Mouse (Mus musculus) ES-Bruce4 (cell line): Measurements from ENCODE around the gene Fam155a. TPM values are rescaled to one million over a fixed set of nuclear protein-coding genes. Genes with fewer than 3 reads are reported as not detected.

Source experiments
- H3K27ac ChIP-seq: 2 replicates; pipeline ENCODE4 v1.5.1; 2012; ENCODE audit warnings: low read length, inconsistent platforms; ENCODE audit not compliant: insufficient read depth
- H3K27me3 ChIP-seq: 2 replicates; pipeline ENCODE4 v1.6.1; 2012; ENCODE audit warnings: mild to moderate bottlenecking, low read length, inconsistent platforms; ENCODE audit not compliant: control insufficient read depth, poor library complexity, insufficient read depth, severe bottlenecking
- H3K36me3 ChIP-seq: 2 replicates; pipeline ENCODE4 v1.6.1; 2012; ENCODE audit warnings: inconsistent platforms, mild to moderate bottlenecking, low read length, moderate library complexity; ENCODE audit not compliant: control insufficient read depth, poor library complexity, insufficient read depth, severe bottlenecking
- H3K4me1 ChIP-seq: one replicate; pipeline ENCODE4 v1.8.1; 2011; ENCODE audit warnings: low read length; ENCODE audit not compliant: control insufficient read depth, insufficient read depth
- H3K4me3 ChIP-seq: 2 replicates; pipeline ENCODE4 v1.5.1; 2011; ENCODE audit warnings: low read depth, mild to moderate bottlenecking, low read length
- H3K9ac ChIP-seq: 2 replicates; pipeline ENCODE4 v1.6.1; 2012; ENCODE audit warnings: low read depth, mild to moderate bottlenecking, inconsistent platforms; ENCODE audit not compliant: poor library complexity, severe bottlenecking
- H3K9me3 ChIP-seq: replicated peaks from 2 replicates; pipeline ENCODE4 v1.6.1; 2012; ENCODE audit warnings: mild to moderate bottlenecking, low read length, inconsistent platforms; ENCODE audit not compliant: control insufficient read depth, poor library complexity, insufficient read depth, severe bottlenecking
- CTCF ChIP-seq: IDR thresholded peaks from one replicate; pipeline ENCODE4 v1.8.1; 2011; ENCODE audit warnings: low read depth, low read length
- EP300 ChIP-seq: IDR thresholded peaks from 2 replicates; pipeline ENCODE4 v1.6.1; 2011; ENCODE audit warnings: low read depth, low read length; ENCODE audit not compliant: insufficient read depth
- POLR2A ChIP-seq: IDR thresholded peaks from one replicate; pipeline ENCODE4 v1.8.1; 2011; ENCODE audit warnings: low read length; ENCODE audit not compliant: insufficient read depth
- polyA plus RNA-seq: library from polyadenylated mRNA; stranded (reverse); fragments of >200 nt; gene quantifications from 2 replicates; pipeline ENCODE4 v1.2.4, GENCODE M21; 2011; ENCODE audit warnings: low read depth; ENCODE audit not compliant: missing spikeins, insufficient read depth, insufficient read length

The Fam155a gene
- polyA plus RNA-seq, 1 experiment, result not detected

- no peak overlapping the region for H3K9ac ChIP-seq
- H3K9me3 ChIP-seq, result no peaks in the 10 kb centered on the region; the same call in 1 of the 2 replicates
- TF ChIP-seq EP300, result no peak
- TF ChIP-seq POLR2A, result no peak
- no peak for TF ChIP-seq CTCF
- H3K27me3 ChIP-seq, result no peaks in the 10 kb centered on the region; the same call in 1 of the 2 replicates
- no peak overlapping the region for H3K27ac ChIP-seq
- no peaks in the 10 kb centered on the region for H3K4me1 ChIP-seq
- H3K36me3 ChIP-seq, result no peaks in the 10 kb centered on the region
- H3K4me3 ChIP-seq, result no peak overlapping the region
These were observed 224.5 kb downstream of the Fam155a start for GRCm38 (mm10) chr8:9546429-9546828.

- Histone ChIP-seq H3K9me3 (no peaks in the 10 kb centered on the region; the same call in 1 of the 2 replicates), H3K4me1 (no peaks in the 10 kb centered on the region), H3K9ac (no peak overlapping the region), H3K27ac (no peak overlapping the region), H3K4me3 (no peak overlapping the region), H3K27me3 (no peaks in the 10 kb centered on the region; the same call in 1 of the 2 replicates), H3K36me3 (no peaks in the 10 kb centered on the region)
- TF ChIP-seq CTCF (no peak), POLR2A (no peak), EP300 (no peak)
These were observed 225.3 kb downstream of the Fam155a start for GRCm38 (mm10) chr8:9545665-9546064.

- no peaks in the 10 kb centered on the region for H3K27me3 ChIP-seq
- TF ChIP-seq POLR2A, result no peak
- TF ChIP-seq EP300, result no peak
- no peak for TF ChIP-seq CTCF
- no peaks in the 10 kb centered on the region for H3K36me3 ChIP-seq
- H3K4me1 ChIP-seq, result no peaks in the 10 kb centered on the region
- no peak overlapping the region for H3K9ac ChIP-seq
- H3K9me3 ChIP-seq, result no peaks in the 10 kb centered on the region
- no peak overlapping the region for H3K27ac ChIP-seq
- no peak overlapping the region for H3K4me3 ChIP-seq
These were observed 235.1 kb downstream of the Fam155a start for GRCm38 (mm10) chr8:9535730-9536372.

- H3K27me3 ChIP-seq, result no peaks in the 10 kb centered on the region
- H3K9ac ChIP-seq, result no peak overlapping the region
- no peak for TF ChIP-seq POLR2A
- TF ChIP-seq CTCF, result no peak
- no peak for TF ChIP-seq EP300
- no peaks in the 10 kb centered on the region for H3K4me1 ChIP-seq
- H3K4me3 ChIP-seq, result no peak overlapping the region
- no peak overlapping the region for H3K27ac ChIP-seq
- no peaks in the 10 kb centered on the region for H3K36me3 ChIP-seq
- H3K9me3 ChIP-seq, result no peaks in the 10 kb centered on the region
These were observed 244.4 kb downstream of the Fam155a start for GRCm38 (mm10) chr8:9526515-9526914.

- Histone ChIP-seq H3K9me3 (0 out of 2 replicates have a peak, but pooled peaks cover 5% of the 10 kb centered on the region), H3K27ac (no peak overlapping the region), H3K27me3 (no peaks in the 10 kb centered on the region), H3K4me1 (no peaks in the 10 kb centered on the region), H3K9ac (no peak overlapping the region), H3K4me3 (no peak overlapping the region), H3K36me3 (no peaks in the 10 kb centered on the region)
- TF ChIP-seq POLR2A (no peak), CTCF (no peak), EP300 (no peak)
These were observed 249.4 kb downstream of the Fam155a start for GRCm38 (mm10) chr8:9521577-9521976.

- Histone ChIP-seq H3K36me3 (no peaks in the 10 kb centered on the region), H3K4me1 (no peaks in the 10 kb centered on the region), H3K27me3 (no peaks in the 10 kb centered on the region), H3K9ac (no peak overlapping the region), H3K27ac (no peak overlapping the region), H3K4me3 (no peak overlapping the region), H3K9me3 (no peaks in the 10 kb centered on the region)
- no peak for TF ChIP-seq POLR2A
- TF ChIP-seq EP300, result no peak
- TF ChIP-seq CTCF, result no peak
These were observed 270.2 kb downstream of the Fam155a start for GRCm38 (mm10) chr8:9500751-9501150.
